Comparison of ENCODE assay signal across 9 mouse cellular contexts in genomic region chr19:16214946-16215345, GRCm38 (mm10).
DNase-seq lines count a peak whose midpoint lies in the region; ATAC-seq and TF ChIP-seq lines count a peak whose summit lies in the region.
"Had no signal": no experiment of that assay in that cellular context is flagged by ENCODE, and none has a peak within 500 bp of the region (broad histone marks: within the 10 kb centered on the region; RNA-seq: fewer than 3 reads in every experiment).

No protein-coding gene starts in this region.

- H3K9ac ChIP-seq in hindbrain, embryonic 14.5 days: no peak overlapping the region
- no peak overlapping the region for H3K9ac ChIP-seq in hindbrain, postnatal 0 days (replicated peaks; ENCODE audit: low read length)
- H3K9ac ChIP-seq in neural tube, embryonic 15.5 days (replicated peaks): no peak overlapping the region
- H3K9ac ChIP-seq: liver, embryonic 15.5 days had no signal

- DNase-seq in hindbrain, embryonic 14.5 days (ENCODE audit: low spot score): no peak
- no peak for DNase-seq in hindbrain, embryonic 10.5 days (ENCODE audit: low spot score)
- peak; percentile 45 for DNase-seq in brain, adult 2 months (ENCODE audit: low read depth, low spot score)
- DNase-seq in hindbrain, postnatal 0 days (ENCODE audit: low spot score): peak; percentile 23
- DNase-seq in natural killer cell, adult 2 months (ENCODE audit: low spot score in 2 of 2): no peak
- DNase-seq in frontal cortex, postnatal 25 days (ENCODE audit: low spot score in 2 of 2): no peak
- DNase-seq in layer of hippocampus, postnatal 36 days: no peak

- H3K4me3 ChIP-seq in hindbrain, embryonic 14.5 days (replicated peaks; ENCODE audit: low read length): no peak overlapping the region
- H3K4me3 ChIP-seq in hindbrain, embryonic 10.5 days: no peak overlapping the region
- no peak overlapping the region for H3K4me3 ChIP-seq in hindbrain, postnatal 0 days (ENCODE audit: low read length)
- H3K4me3 ChIP-seq in neural tube, embryonic 15.5 days (replicated peaks): no peak overlapping the region
- H3K4me3 ChIP-seq: liver, embryonic 15.5 days had no signal

- WGBS in hindbrain, embryonic 14.5 days: 67% methylated on average over 6 of the region's 6 CpGs
- 88% methylated on average over 6 of the region's 6 CpGs for WGBS in hindbrain, embryonic 10.5 days
- 36% methylated on average over 6 of the region's 6 CpGs for WGBS in hindbrain, postnatal 0 days
- 75% methylated on average over 6 of the region's 6 CpGs for WGBS in neural tube, embryonic 15.5 days

- no peak overlapping the region for H3K4me2 ChIP-seq in hindbrain, embryonic 14.5 days (replicated peaks)
- no peak overlapping the region for H3K4me2 ChIP-seq in hindbrain, postnatal 0 days (ENCODE audit: low read depth, low read length)
- no peak overlapping the region for H3K4me2 ChIP-seq in neural tube, embryonic 15.5 days
- H3K4me2 ChIP-seq: liver, embryonic 15.5 days had no signal

- H3K9me3 ChIP-seq in hindbrain, embryonic 14.5 days (ENCODE audit: control insufficient read depth, low read length): no peaks in the 10 kb centered on the region
- no peaks in the 10 kb centered on the region for H3K9me3 ChIP-seq in hindbrain, embryonic 10.5 days
- no peaks in the 10 kb centered on the region for H3K9me3 ChIP-seq in hindbrain, postnatal 0 days (ENCODE audit: low read length)
- no peaks in the 10 kb centered on the region for H3K9me3 ChIP-seq in neural tube, embryonic 15.5 days (replicated peaks)
- H3K9me3 ChIP-seq: liver, embryonic 15.5 days had no signal

- TF ChIP-seq CTCF in hindbrain, postnatal 0 days (IDR thresholded peaks at IDR 0.05; ENCODE audit: low read depth): no peak

- H3K4me1 ChIP-seq in hindbrain, embryonic 14.5 days (replicated peaks; ENCODE audit: control insufficient read depth, insufficient read depth, low read length): peaks cover 9% of the 10 kb centered on the region
- H3K4me1 ChIP-seq in hindbrain, embryonic 10.5 days (replicated peaks): no peaks in the 10 kb centered on the region
- peaks cover 11% of the 10 kb centered on the region for H3K4me1 ChIP-seq in hindbrain, postnatal 0 days (ENCODE audit: insufficient read depth, low read length)
- H3K4me1 ChIP-seq in neural tube, embryonic 15.5 days: peaks cover 11% of the 10 kb centered on the region
- H3K4me1 ChIP-seq: liver, embryonic 15.5 days had no signal

- H3K36me3 ChIP-seq in hindbrain, embryonic 14.5 days (replicated peaks; ENCODE audit: control insufficient read depth, insufficient read depth): peaks cover 4% of the 10 kb centered on the region; the same call in 1 of the 2 replicates
- H3K36me3 ChIP-seq in hindbrain, embryonic 10.5 days: peaks cover 7% of the 10 kb centered on the region
- no peaks in the 10 kb centered on the region; the same call in 1 of the 2 replicates for H3K36me3 ChIP-seq in hindbrain, postnatal 0 days (ENCODE audit: insufficient read depth, low read length)
- H3K36me3 ChIP-seq in neural tube, embryonic 15.5 days: no peaks in the 10 kb centered on the region
- H3K36me3 ChIP-seq: liver, embryonic 15.5 days had no signal

- ATAC-seq in hindbrain, embryonic 14.5 days (ENCODE audit: low FRiP score): no peak
- no peak for ATAC-seq in hindbrain, postnatal 0 days
- ATAC-seq in neural tube, embryonic 15.5 days (ENCODE audit: low FRiP score): no peak

- H3K27ac ChIP-seq in hindbrain, embryonic 14.5 days: peak overlapping the region; percentile 73; the same call in 1 of the 2 replicates
- H3K27ac ChIP-seq in hindbrain, embryonic 10.5 days: no peak overlapping the region
- H3K27ac ChIP-seq in hindbrain, postnatal 0 days: peak overlapping the region; percentile 11; the same call in 1 of the 2 replicates
- peak overlapping the region; percentile 41; the same call in 1 of the 2 replicates for H3K27ac ChIP-seq in neural tube, embryonic 15.5 days (replicated peaks)
- H3K27ac ChIP-seq: liver, embryonic 15.5 days had no signal

- H3K27me3 ChIP-seq in hindbrain, embryonic 14.5 days (ENCODE audit: control insufficient read depth, insufficient read depth, low read length): no peaks in the 10 kb centered on the region
- no peaks in the 10 kb centered on the region for H3K27me3 ChIP-seq in hindbrain, embryonic 10.5 days (ENCODE audit: insufficient read depth, poor library complexity, severe bottlenecking)
- no peaks in the 10 kb centered on the region for H3K27me3 ChIP-seq in hindbrain, postnatal 0 days (ENCODE audit: insufficient read depth, low read length)
- H3K27me3 ChIP-seq in neural tube, embryonic 15.5 days (replicated peaks): no peaks in the 10 kb centered on the region
- H3K27me3 ChIP-seq: liver, embryonic 15.5 days had no signal

Comparison
In these comparisons a context has a peak if more than half of its experiments do, and no peak if none do; other contexts are left out.
1. DNase-seq: peak in brain, adult 2 months (single experiment) and hindbrain, postnatal 0 days (single experiment); none in hindbrain, embryonic 14.5 days (single experiment), hindbrain, embryonic 10.5 days (single experiment), natural killer cell, adult 2 months (0 of 2), frontal cortex, postnatal 25 days (0 of 2) and layer of hippocampus, postnatal 36 days (0 of 2).